Mouse (Mus musculus) cortical plate, adult 2 months (tissue): ENCODE results near the gene Asap2.

Experiments used
- CTCF ChIP-seq: fragments of 200-500 bp; IDR thresholded peaks from 2 replicates; pipeline ENCODE4 v1.5.1; 2011; ENCODE audit warnings: mild to moderate bottlenecking, control low read depth, low read length; ENCODE audit not compliant: insufficient read depth; ENCODE audit errors: extremely low read depth
- POLR2A ChIP-seq: fragments of 200-500 bp; IDR thresholded peaks from 2 replicates; pipeline ENCODE4 v1.6.1; 2011; ENCODE audit warnings: mild to moderate bottlenecking, low read length, control low read depth; ENCODE audit not compliant: insufficient read depth; ENCODE audit errors: extremely low read depth

DNA sequence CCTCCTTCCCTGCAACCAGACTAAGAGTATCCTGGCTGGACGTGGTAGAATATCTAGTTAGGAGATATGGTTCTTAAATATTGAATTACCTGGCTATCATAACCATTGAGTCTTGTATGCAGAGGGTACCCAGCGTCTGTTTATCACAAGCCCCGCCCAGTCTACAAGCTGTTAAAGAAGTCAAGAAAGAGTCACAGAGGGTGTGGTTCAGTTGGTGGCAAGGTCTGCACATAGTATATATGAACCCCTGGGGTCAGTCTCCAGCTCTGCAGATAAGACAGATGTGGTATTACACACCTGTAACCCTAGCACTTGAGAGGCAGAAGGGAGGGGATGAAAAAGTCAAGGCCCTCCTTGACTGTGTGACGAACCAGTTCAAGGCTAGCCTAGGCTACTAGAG lies 215.5 kb downstream of the Asap2 start:
- TF ChIP-seq CTCF (no peak), POLR2A (no peak)
